Mouse (Mus musculus): ENCODE results near the gene Gbf1.

DNA sequence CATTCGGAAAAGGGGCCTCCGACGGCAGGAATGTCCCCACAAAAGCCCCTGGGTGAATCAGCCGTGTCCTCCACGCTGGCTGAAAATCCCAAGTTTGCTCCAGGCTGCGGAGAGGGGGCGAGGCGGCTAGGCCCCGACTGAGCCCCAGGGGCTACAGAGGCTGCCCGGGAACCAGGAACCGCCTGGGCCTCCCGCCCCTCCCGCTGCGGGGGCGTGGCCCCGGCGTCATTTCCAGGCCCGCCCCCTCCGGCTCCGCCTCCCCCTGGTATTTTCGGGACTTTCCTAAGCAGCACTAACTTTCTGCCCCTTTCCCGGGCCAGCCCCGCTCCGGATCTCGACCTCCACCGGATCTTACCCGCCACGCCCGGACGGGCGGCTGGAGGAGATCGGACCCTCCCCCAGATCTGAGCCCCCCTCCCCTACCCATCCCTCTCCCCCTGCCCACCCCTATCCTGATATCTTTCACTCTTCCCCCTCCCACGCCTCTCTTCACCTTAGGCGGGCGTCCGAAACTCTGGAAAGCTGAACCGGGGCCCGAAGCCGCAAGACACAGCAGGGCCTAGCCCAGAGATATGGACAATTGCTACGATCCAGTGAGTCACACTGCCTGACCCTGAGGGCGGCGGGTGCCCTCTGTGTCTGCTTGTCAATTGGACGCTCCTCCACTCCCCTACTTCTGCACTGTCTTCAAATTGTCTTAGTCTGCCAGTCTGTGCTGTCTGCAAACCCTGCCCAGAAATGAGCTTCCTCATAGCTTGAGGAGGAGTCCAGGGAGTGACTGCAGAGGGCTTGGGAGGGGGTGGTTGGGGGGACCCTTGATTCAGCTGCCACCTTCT is 153.3 kb downstream of the Gbf1 start:
- peak; percentile 29 for TF ChIP-seq POLR2A (IDR thresholded peaks at IDR 0.05; ENCODE audit: low read depth, low read length)
- TF ChIP-seq CTCF (conservative IDR thresholded peaks at IDR 0.05; ENCODE audit: insufficient read depth, insufficient read length, low read depth, low read length) = no peak

Data from kidney, adult 2 months (tissue).